13 mouse cellular contexts compared by ENCODE assay signal in genomic region chr6:114290929-114291328, GRCm38 (mm10). TPM values are rescaled to one million over a fixed set of nuclear protein-coding genes. Genes with fewer than 3 reads are reported as not detected.
DNase-seq lines count a peak whose midpoint lies in the region; ATAC-seq lines count a peak whose summit lies in the region.
"Had no signal": no experiment of that assay in that cellular context is flagged by ENCODE, and none has a peak within 500 bp of the region (broad histone marks: within the 10 kb centered on the region; RNA-seq: fewer than 3 reads in every experiment).

No protein-coding gene starts in this region.

- no peaks in the 10 kb centered on the region for H3K27me3 ChIP-seq in forebrain, embryonic 15.5 days
- H3K27me3 ChIP-seq in midbrain, embryonic 10.5 days (ENCODE audit: low read depth, poor library complexity, severe bottlenecking), result peaks cover 38% of the 10 kb centered on the region
- no peaks in the 10 kb centered on the region for H3K27me3 ChIP-seq in neural tube, embryonic 15.5 days (replicated peaks)

- H3K27ac ChIP-seq in forebrain, embryonic 15.5 days (replicated peaks), result peak overlapping the region; percentile 91
- peak overlapping the region; percentile 84 for H3K27ac ChIP-seq in midbrain, embryonic 10.5 days (replicated peaks)
- H3K27ac ChIP-seq in neural tube, embryonic 15.5 days (replicated peaks), result peak overlapping the region; percentile 76
- H3K27ac ChIP-seq: lung, embryonic 15.5 days had no signal

- intact Hi-C loops in left cerebral cortex, postnatal 4 days (cut with DNase I), result no loop called here
- intact Hi-C loops in left cerebral cortex, postnatal 36 days (cut with DNase I), result no loop called here

- DNase-seq in left cerebral cortex, postnatal 4 days, result peak; percentile 60
- DNase-seq in left cerebral cortex, postnatal 36 days (ENCODE audit: low spot score in 2 of 2), result no peak
- no peak for DNase-seq in midbrain, embryonic 10.5 days (ENCODE audit: low spot score)
- DNase-seq in ovary, postnatal 14 days (ENCODE audit: low spot score), result no peak
- no peak for DNase-seq in thymus, postnatal 0 days (ENCODE audit: low spot score)
- no peak for DNase-seq in urinary bladder, postnatal 25 days (ENCODE audit: low spot score)
- DNase-seq: gastrocnemius, postnatal 10 days had no signal

- 41% methylated on average over 4 of the region's 4 CpGs for WGBS in forebrain, embryonic 15.5 days
- 73% methylated on average over 4 of the region's 4 CpGs for WGBS in midbrain, embryonic 10.5 days
- 26% methylated on average over 4 of the region's 4 CpGs for WGBS in neural tube, embryonic 15.5 days

- peaks cover 97% of the 10 kb centered on the region for H3K4me1 ChIP-seq in forebrain, embryonic 15.5 days
- peaks cover 47% of the 10 kb centered on the region for H3K4me1 ChIP-seq in midbrain, embryonic 10.5 days
- H3K4me1 ChIP-seq in neural tube, embryonic 15.5 days, result peaks cover 93% of the 10 kb centered on the region
- H3K4me1 ChIP-seq: heart, embryonic 12.5 days; lung, embryonic 15.5 days had no signal

- ATAC-seq in forebrain, embryonic 15.5 days (replicated peaks), result no peak
- no peak; the same call in 1 of the 2 replicates for ATAC-seq in neural tube, embryonic 15.5 days (ENCODE audit: low FRiP score)
- ATAC-seq: activated CD4-positive, CD25-positive, alpha-beta regulatory T cell, adult 4 months; CD4-positive, CD25-positive, alpha-beta regulatory T cell, adult 4 months had no signal

- H3K4me3 ChIP-seq in forebrain, embryonic 15.5 days, result no peak overlapping the region
- no peak overlapping the region for H3K4me3 ChIP-seq in midbrain, embryonic 10.5 days
- no peak overlapping the region for H3K4me3 ChIP-seq in neural tube, embryonic 15.5 days (replicated peaks)
- H3K4me3 ChIP-seq: heart, embryonic 12.5 days; lung, embryonic 15.5 days had no signal

- no peaks in the 10 kb centered on the region for H3K36me3 ChIP-seq in forebrain, embryonic 15.5 days
- no peaks in the 10 kb centered on the region for H3K36me3 ChIP-seq in midbrain, embryonic 10.5 days
- H3K36me3 ChIP-seq in neural tube, embryonic 15.5 days, result no peaks in the 10 kb centered on the region
- H3K36me3 ChIP-seq: heart, embryonic 12.5 days; lung, embryonic 15.5 days had no signal

- H3K4me2 ChIP-seq in forebrain, embryonic 15.5 days (replicated peaks), result no peak overlapping the region
- H3K4me2 ChIP-seq in neural tube, embryonic 15.5 days, result peak overlapping the region; percentile 38
- H3K4me2 ChIP-seq: heart, embryonic 12.5 days; lung, embryonic 15.5 days had no signal

- no peaks in the 10 kb centered on the region for H3K9me3 ChIP-seq in forebrain, embryonic 15.5 days
- H3K9me3 ChIP-seq in midbrain, embryonic 10.5 days (replicated peaks), result no peaks in the 10 kb centered on the region
- no peaks in the 10 kb centered on the region for H3K9me3 ChIP-seq in neural tube, embryonic 15.5 days (replicated peaks)
- H3K9me3 ChIP-seq: heart, embryonic 12.5 days; lung, embryonic 15.5 days had no signal

- H3K9ac ChIP-seq in forebrain, embryonic 15.5 days (replicated peaks), result no peak overlapping the region; the same call in 1 of the 2 replicates
- H3K9ac ChIP-seq in neural tube, embryonic 15.5 days (replicated peaks), result no peak overlapping the region; the same call in 1 of the 2 replicates
- H3K9ac ChIP-seq: heart, embryonic 12.5 days; lung, embryonic 15.5 days had no signal

RNA-seq across cellular contexts. Expression of gene Slc6a1, which starts 8.5 kb away (rescaled TPM):
- total RNA-seq in left cerebral cortex, postnatal 4 days (2021), result 100 to 1,000 TPM; 190 to 242 TPM
- 100 to 1,000 TPM; 289 to 308 TPM for total RNA-seq in left cerebral cortex, postnatal 36 days (2021)
- polyA plus RNA-seq in forebrain, embryonic 15.5 days (2015; fragmentation: Nextera tagmentation; extraction: Ambion mirVana), result 98.4 and 99.8 TPM in 2 replicates
- 4.7 and 13.1 TPM in 2 replicates for polyA plus RNA-seq in midbrain, embryonic 10.5 days (2016; fragmentation: Nextera tagmentation; extraction: Ambion mirVana)
- polyA plus RNA-seq in neural tube, embryonic 15.5 days (2015; fragmentation: Nextera tagmentation; extraction: Ambion mirVana), result 118 and 138 TPM in 2 replicates
- 0.08 and 0.10 TPM in 2 replicates for polyA plus RNA-seq in thymus, postnatal 0 days (2015; fragmentation: Nextera tagmentation; extraction: Ambion mirVana)
